Mouse (Mus musculus): ENCODE results near the gene 2010111I01Rik. TPM values are rescaled to one million over a fixed set of nuclear protein-coding genes. Genes with fewer than 3 reads are reported as not detected.
A peak's percentile ranks its signal among the peaks of the same experiment; 100 is the strongest.
"Not testable (repeated sequence)": the region's sequence is repeated elsewhere in the genome, so short reads cannot be mapped to it uniquely, and the experiment has no call there.

Gene 2010111I01Rik
- 27.7 and 34.6 TPM in 2 replicates for polyA plus RNA-seq (2015; fragmentation: Nextera tagmentation; extraction: Ambion mirVana)

- H3K9ac ChIP-seq: peak within 1 kb of the TSS; percentile 64
- H3K4me3 ChIP-seq: peak within 1 kb of the TSS; percentile 73
- under 1% methylated on average over 41 of the region's 41 CpGs for WGBS
- H3K36me3 ChIP-seq: no peaks in the 10 kb centered on the region
- 0 out of 2 replicates have a peak, but pooled peaks cover 3% of the 10 kb centered on the region for H3K27me3 ChIP-seq
- H3K9me3 ChIP-seq: no peaks in the 10 kb centered on the region
- peaks cover 8% of the 10 kb centered on the region for H3K4me1 ChIP-seq (replicated peaks)
- H3K4me2 ChIP-seq: peak within 1 kb of the TSS; percentile 67
- ATAC-seq (ENCODE audit: low FRiP score, low read depth): peak; percentile 96
- H3K27ac ChIP-seq (replicated peaks): peak within 1 kb of the TSS; percentile 39; the same call in 1 of the 2 replicates
These were observed at the start of gene 2010111I01Rik for GRCm38 (mm10) chr13:62964640-62965311. TSS of gene 2010111I01Rik (plus strand) at chr13:62964893.

DNA sequence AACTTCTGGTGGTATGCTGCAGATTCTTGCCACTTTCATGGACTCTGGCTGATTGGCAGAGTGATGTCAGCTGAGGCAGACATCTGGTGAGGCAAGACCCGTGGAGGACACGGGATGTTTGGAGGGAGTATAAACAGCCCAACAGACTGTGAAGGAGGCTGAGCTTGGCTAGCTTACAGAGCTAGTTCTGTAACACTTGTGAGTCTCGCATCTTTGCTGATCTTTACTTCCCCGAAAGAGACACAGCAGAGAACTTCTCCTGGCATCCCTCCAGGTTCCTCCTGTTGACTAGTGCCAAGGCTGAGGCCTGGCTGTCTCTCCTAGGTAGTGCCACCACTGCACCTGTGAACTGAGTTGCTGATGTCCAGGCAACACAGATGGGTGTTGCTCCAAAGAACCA, 48.0 kb upstream of the 2010111I01Rik start:
- H3K9me3 ChIP-seq: no peaks in the 10 kb centered on the region
- no peak overlapping the region for H3K9ac ChIP-seq
- no peaks in the 10 kb centered on the region for H3K36me3 ChIP-seq
- WGBS: 68% methylated on average over 4 of the region's 4 CpGs
- no peaks in the 10 kb centered on the region for H3K27me3 ChIP-seq
- no peaks in the 10 kb centered on the region for H3K4me1 ChIP-seq (replicated peaks)
- no peak for ATAC-seq (ENCODE audit: low FRiP score, low read depth)
- H3K4me3 ChIP-seq: no peak overlapping the region
- H3K27ac ChIP-seq (replicated peaks): no peak overlapping the region
- H3K4me2 ChIP-seq: no peak overlapping the region

GRCm38 (mm10) chr13:62917416-62918110, 47.1 kb upstream of the 2010111I01Rik start:
- Histone ChIP-seq H3K27ac (replicated peaks) (no peak overlapping the region), H3K4me1 (replicated peaks) (no peaks in the 10 kb centered on the region), H3K4me3 (no peak overlapping the region), H3K36me3 (no peaks in the 10 kb centered on the region), H3K27me3 (no peaks in the 10 kb centered on the region), H3K9me3 (no peaks in the 10 kb centered on the region), H3K9ac (no peak overlapping the region), H3K4me2 (no peak overlapping the region)
- 33% methylated on average over 1 of the region's 1 CpGs for WGBS
- ATAC-seq (ENCODE audit: low FRiP score, low read depth): peak; percentile 69

GRCm38 (mm10) chr13:62919647-62920341, 44.9 kb upstream of the 2010111I01Rik start:
- H3K36me3 ChIP-seq: no peaks in the 10 kb centered on the region
- no peaks in the 10 kb centered on the region for H3K9me3 ChIP-seq
- no peak overlapping the region for H3K27ac ChIP-seq (replicated peaks)
- H3K4me1 ChIP-seq (replicated peaks): no peaks in the 10 kb centered on the region
- ATAC-seq (ENCODE audit: low FRiP score, low read depth): no peak
- no peak overlapping the region for H3K4me3 ChIP-seq
- 42% methylated on average over 11 of the region's 11 CpGs for WGBS
- H3K27me3 ChIP-seq: no peaks in the 10 kb centered on the region
- H3K4me2 ChIP-seq: no peak overlapping the region
- H3K9ac ChIP-seq: no peak overlapping the region

- Histone ChIP-seq H3K9ac (no peak overlapping the region), H3K27me3 (no peaks in the 10 kb centered on the region), H3K4me2 (no peak overlapping the region), H3K27ac (replicated peaks) (no peak overlapping the region), H3K36me3 (no peaks in the 10 kb centered on the region), H3K4me1 (replicated peaks) (no peaks in the 10 kb centered on the region), H3K9me3 (no peaks in the 10 kb centered on the region), H3K4me3 (no peak overlapping the region)
- 82% methylated on average over 3 of the region's 3 CpGs for WGBS
- ATAC-seq (ENCODE audit: low FRiP score, low read depth): no peak
These were observed 42.0 kb upstream of the 2010111I01Rik start for GRCm38 (mm10) chr13:62922645-62923044.

- Histone ChIP-seq H3K27me3 (no peaks in the 10 kb centered on the region), H3K4me3 (no peak overlapping the region), H3K9ac (no peak overlapping the region), H3K36me3 (no peaks in the 10 kb centered on the region), H3K27ac (replicated peaks) (no peak overlapping the region), H3K4me1 (replicated peaks) (no peaks in the 10 kb centered on the region), H3K9me3 (no peaks in the 10 kb centered on the region), H3K4me2 (no peak overlapping the region)
- no peak for ATAC-seq (ENCODE audit: low FRiP score, low read depth)
- WGBS: 80% methylated on average over 8 of the region's 8 CpGs
These were observed 41.5 kb upstream of the 2010111I01Rik start for GRCm38 (mm10) chr13:62923182-62923581.

- no peaks in the 10 kb centered on the region for H3K9me3 ChIP-seq
- ATAC-seq (ENCODE audit: low FRiP score, low read depth): peak; percentile 66; the same call in 1 of the 2 replicates
- H3K27ac ChIP-seq (replicated peaks): no peak overlapping the region
- H3K4me2 ChIP-seq: no peak overlapping the region
- H3K27me3 ChIP-seq: no peaks in the 10 kb centered on the region
- H3K4me1 ChIP-seq (replicated peaks): no peaks in the 10 kb centered on the region
- no peak overlapping the region for H3K4me3 ChIP-seq
- no peaks in the 10 kb centered on the region for H3K36me3 ChIP-seq
- WGBS: 69% methylated on average over 1 of the region's 1 CpGs
- no peak overlapping the region for H3K9ac ChIP-seq
These were observed 38.2 kb upstream of the 2010111I01Rik start for GRCm38 (mm10) chr13:62926479-62926878.

GRCm38 (mm10) chr13:62927470-62927869, 37.2 kb upstream of the 2010111I01Rik start:
- Histone ChIP-seq H3K36me3 (no peaks in the 10 kb centered on the region), H3K27ac (replicated peaks) (no peak overlapping the region), H3K4me3 (no peak overlapping the region), H3K4me1 (replicated peaks) (no peaks in the 10 kb centered on the region), H3K4me2 (no peak overlapping the region), H3K27me3 (no peaks in the 10 kb centered on the region), H3K9ac (no peak overlapping the region), H3K9me3 (no peaks in the 10 kb centered on the region)
- ATAC-seq (ENCODE audit: low FRiP score, low read depth): no peak
- 89% methylated on average over 1 of the region's 1 CpGs for WGBS

- not testable (repeated sequence) for H3K4me3 ChIP-seq; H3K9me3 ChIP-seq; H3K4me1 ChIP-seq (replicated peaks); H3K4me2 ChIP-seq; ATAC-seq (ENCODE audit: low FRiP score, low read depth); H3K9ac ChIP-seq; H3K27ac ChIP-seq (replicated peaks); H3K27me3 ChIP-seq; H3K36me3 ChIP-seq
- WGBS: 100% methylated on average over 3 of the region's 3 CpGs
These were observed 35.5 kb upstream of the 2010111I01Rik start for GRCm38 (mm10) chr13:62929144-62929543.

DNA sequence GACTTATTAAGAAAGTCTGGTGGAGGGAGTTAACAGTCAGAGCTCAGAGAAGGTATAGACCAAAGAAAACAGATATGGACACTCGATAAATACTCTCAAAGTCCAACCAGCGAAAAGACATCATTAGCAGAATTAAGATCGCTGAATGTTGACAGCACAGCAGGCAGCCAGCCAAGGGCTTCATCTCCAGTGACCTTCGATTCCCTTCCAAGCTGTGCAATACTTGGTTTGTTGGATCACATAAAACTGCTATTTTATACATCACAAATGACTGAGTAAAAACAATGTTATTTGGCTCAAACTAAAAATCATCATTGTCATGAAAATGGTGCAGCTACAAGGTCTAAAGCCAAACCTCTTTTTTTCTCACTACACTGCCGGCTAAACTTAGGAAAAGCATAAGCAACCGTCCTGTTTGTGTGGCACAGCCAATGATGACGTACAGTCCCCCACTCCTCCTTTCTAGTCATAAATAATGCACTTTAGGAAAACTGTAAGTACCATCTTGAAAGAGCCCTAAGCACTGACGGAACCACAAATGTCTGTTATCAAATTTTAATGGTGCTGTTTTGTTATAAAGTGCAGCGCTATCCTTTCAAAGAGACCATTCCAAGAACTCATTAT, 34.8 kb upstream of the 2010111I01Rik start:
- Histone ChIP-seq H3K36me3 (no peaks in the 10 kb centered on the region), H3K27me3 (no peaks in the 10 kb centered on the region), H3K4me3 (no peak overlapping the region), H3K9me3 (no peaks in the 10 kb centered on the region), H3K4me1 (replicated peaks) (no peaks in the 10 kb centered on the region), H3K9ac (no peak overlapping the region), H3K27ac (replicated peaks) (no peak overlapping the region), H3K4me2 (no peak overlapping the region)
- WGBS: 69% methylated on average over 9 of the region's 9 CpGs
- no peak for ATAC-seq (ENCODE audit: low FRiP score, low read depth)

GRCm38 (mm10) chr13:62932452-62932851, 32.2 kb upstream of the 2010111I01Rik start:
- WGBS: 52% methylated on average over 4 of the region's 4 CpGs
- Histone ChIP-seq H3K4me3 (no peak overlapping the region), H3K4me2 (no peak overlapping the region), H3K36me3 (no peaks in the 10 kb centered on the region), H3K9ac (no peak overlapping the region), H3K27ac (replicated peaks) (no peak overlapping the region), H3K9me3 (no peaks in the 10 kb centered on the region), H3K4me1 (replicated peaks) (no peaks in the 10 kb centered on the region), H3K27me3 (no peaks in the 10 kb centered on the region)
- ATAC-seq (ENCODE audit: low FRiP score, low read depth): no peak

DNA sequence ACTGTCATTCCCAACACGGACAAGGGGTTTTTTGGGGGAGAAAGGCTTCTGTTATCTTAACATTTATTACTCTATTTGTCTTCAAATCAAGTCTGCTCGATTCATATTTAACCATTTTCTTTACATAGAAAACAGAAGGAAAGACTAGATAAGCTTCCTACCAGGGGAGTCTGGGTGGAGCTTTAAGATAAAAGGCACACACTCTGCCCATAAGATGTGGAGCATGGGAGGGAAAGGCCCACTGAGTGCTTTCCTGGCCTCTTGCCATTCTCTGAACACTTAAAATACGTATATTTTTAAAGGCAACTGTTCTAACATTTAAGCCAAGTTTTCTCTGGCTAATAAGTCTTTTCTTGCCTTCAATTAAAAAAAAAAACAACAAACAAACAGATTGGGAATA, 25.3 kb upstream of the 2010111I01Rik start:
- no peak overlapping the region for H3K9ac ChIP-seq
- no peaks in the 10 kb centered on the region for H3K9me3 ChIP-seq
- no peak overlapping the region for H3K4me3 ChIP-seq
- ATAC-seq (ENCODE audit: low FRiP score, low read depth): no peak
- no peak overlapping the region for H3K27ac ChIP-seq (replicated peaks)
- H3K36me3 ChIP-seq: no peaks in the 10 kb centered on the region
- no peaks in the 10 kb centered on the region for H3K27me3 ChIP-seq
- 78% methylated on average over 3 of the region's 3 CpGs for WGBS
- H3K4me1 ChIP-seq (replicated peaks): no peaks in the 10 kb centered on the region
- no peak overlapping the region for H3K4me2 ChIP-seq

All from hindbrain, embryonic 15.5 days (tissue).